Mouse (Mus musculus): ENCODE data around the gene Tox4.

GRCm38 (mm10) chr14:52319361-52319760 is 40.4 kb downstream of the Tox4 start:
- TF ChIP-seq CTCF (IDR thresholded peaks at IDR 0.05; ENCODE audit: extremely low read depth, insufficient read depth, low read length), result no peak
- no peak for TF ChIP-seq POLR2A (IDR thresholded peaks at IDR 0.05; ENCODE audit: extremely low read depth, insufficient read depth, low read length)

Data from cortical plate, adult 2 months (tissue).